Mouse (Mus musculus): ENCODE results near the gene Btbd9.

GRCm38 (mm10) chr17:30468368-30468767 lies 107.9 kb downstream of the Btbd9 start:
- TF ChIP-seq CTCF (conservative IDR thresholded peaks at IDR 0.05; ENCODE audit: insufficient read depth, insufficient read length, low read depth, low read length) (no peak), POLR2A (IDR thresholded peaks at IDR 0.05; ENCODE audit: low read depth, low read length) (no peak)
